Mouse (Mus musculus) cerebellum, adult 2 months (tissue): ENCODE results near the gene Ptpn14. TPM values are rescaled to one million over a fixed set of nuclear protein-coding genes. Genes with fewer than 3 reads are reported as not detected.

ENCODE experiments used
- DNase-seq, 2 experiments: peaks; one replicate each; pipeline ENCODE4 v3.0.0; 2021
- H3K27ac ChIP-seq: fragments of 200-500 bp; 2 replicates; pipeline ENCODE4 v1.5.1; 2012; ENCODE audit warnings: low read length, control low read depth, inconsistent platforms; ENCODE audit not compliant: insufficient read depth
- H3K27me3 ChIP-seq: fragments of 200-500 bp; 2 replicates; pipeline ENCODE4 v1.6.1; 2012; ENCODE audit warnings: inconsistent platforms, mild to moderate bottlenecking, low read length, moderate library complexity; ENCODE audit not compliant: control insufficient read depth, insufficient read depth
- H3K4me1 ChIP-seq: fragments of 200-500 bp; 2 replicates; pipeline ENCODE4 v1.6.1; 2011; ENCODE audit warnings: low read length; ENCODE audit not compliant: control insufficient read depth, insufficient read depth
- H3K4me3 ChIP-seq: fragments of 200-500 bp; replicated peaks from 2 replicates; pipeline ENCODE3; 2011; ENCODE audit warnings: mild to moderate bottlenecking, low read depth, low read length, control low read depth; ENCODE audit not compliant: insufficient read depth
- CTCF ChIP-seq: fragments of 200-500 bp; IDR thresholded peaks from 2 replicates; pipeline ENCODE4 v1.5.1; 2011; ENCODE audit warnings: low read depth, mild to moderate bottlenecking, control low read depth, low read length, moderate library complexity, borderline replicate concordance; ENCODE audit not compliant: insufficient read depth
- POLR2A ChIP-seq: fragments of 200-500 bp; IDR thresholded peaks from 2 replicates; pipeline ENCODE4 v1.6.1; 2011; ENCODE audit warnings: low read length, control low read depth, borderline replicate concordance; ENCODE audit not compliant: insufficient read depth
- WGBS: fragments of 180-500 bp; shearing (Covaris S2); methylation state at CpG from one replicate; pipeline ENCODE4 v1.1.7; 2018; 5-methylcytosine and 5-hydroxymethylcytosine counted together
- polyA plus RNA-seq: library from polyadenylated mRNA; depleted of rRNA; stranded (reverse); fragments of >200 nt; gene quantifications from 2 replicates; pipeline ENCODE4 v1.2.3, GENCODE M21; 2012

Gene Ptpn14
- polyA plus RNA-seq, 1 experiment: 1.4 TPM

- no peak overlapping the region for H3K27ac ChIP-seq
These were observed 21.1 kb upstream of the Ptpn14 start for GRCm38 (mm10) chr1:189707014-189707413.

GRCm38 (mm10) chr1:189707419-189707818, 20.6 kb upstream of the Ptpn14 start:
- TF ChIP-seq CTCF (no peak), POLR2A (no peak)
- no peak overlapping the region for H3K27ac ChIP-seq
- no peaks in the 10 kb centered on the region for H3K27me3 ChIP-seq
- H3K4me1 ChIP-seq: no peaks in the 10 kb centered on the region
- no peak overlapping the region for H3K4me3 ChIP-seq
- 37% methylated on average over 5 of the region's 5 CpGs for WGBS
- no peak for DNase-seq

More at GRCm38 (mm10) chr1:189707014-189707413, 21.1 kb upstream of the Ptpn14 start:
- Histone ChIP-seq H3K4me1 (no peaks in the 10 kb centered on the region), H3K27me3 (no peaks in the 10 kb centered on the region), H3K4me3 (no peak overlapping the region)
- no peak for DNase-seq
- TF ChIP-seq CTCF: no peak
- no peak for TF ChIP-seq POLR2A

GRCm38 (mm10) chr1:189709001-189709400, 19.1 kb upstream of the Ptpn14 start:
- Histone ChIP-seq H3K4me1 (no peaks in the 10 kb centered on the region), H3K4me3 (no peak overlapping the region), H3K27me3 (no peaks in the 10 kb centered on the region), H3K27ac (no peak overlapping the region)
- TF ChIP-seq POLR2A (no peak), CTCF (no peak)
- WGBS: 84% methylated on average over 8 of the region's 8 CpGs
- no peak for DNase-seq

GRCm38 (mm10) chr1:189715915-189716797, 11.9 kb upstream of the Ptpn14 start:
- DNase-seq: peak; percentile 32 to 41
- no peaks in the 10 kb centered on the region; the same call in 1 of the 2 replicates for H3K27me3 ChIP-seq
- peaks cover 8% of the 10 kb centered on the region for H3K4me1 ChIP-seq
- 19% methylated on average over 19 of the region's 19 CpGs for WGBS
- no peak overlapping the region for H3K4me3 ChIP-seq
- H3K27ac ChIP-seq: no peak overlapping the region
- TF ChIP-seq POLR2A: no peak
- no peak for TF ChIP-seq CTCF

GRCm38 (mm10) chr1:189717546-189717945, 10.5 kb upstream of the Ptpn14 start:
- Histone ChIP-seq H3K27ac (no peak overlapping the region), H3K4me1 (peaks cover 8% of the 10 kb centered on the region), H3K27me3 (no peaks in the 10 kb centered on the region; the same call in 1 of the 2 replicates), H3K4me3 (no peak overlapping the region)
- no peak for TF ChIP-seq CTCF
- no peak for TF ChIP-seq POLR2A
- 91% methylated on average over 11 of the region's 11 CpGs for WGBS
- DNase-seq: no peak

- 79% methylated on average over 5 of the region's 5 CpGs for WGBS
These were observed 9.5 kb upstream of the Ptpn14 start for GRCm38 (mm10) chr1:189718600-189718999.

GRCm38 (mm10) chr1:189726121-189726520, 1.9 kb upstream of the Ptpn14 start:
- DNase-seq: no peak
- 66% methylated on average over 4 of the region's 4 CpGs for WGBS
- TF ChIP-seq CTCF: no peak
- no peak for TF ChIP-seq POLR2A

More at GRCm38 (mm10) chr1:189718600-189718999, 9.5 kb upstream of the Ptpn14 start:
- Histone ChIP-seq H3K4me1 (peaks cover 8% of the 10 kb centered on the region), H3K27ac (no peak overlapping the region), H3K27me3 (no peaks in the 10 kb centered on the region; the same call in 1 of the 2 replicates), H3K4me3 (no peak overlapping the region)
- TF ChIP-seq POLR2A (no peak), CTCF (no peak)
- DNase-seq: no peak

More at GRCm38 (mm10) chr1:189726121-189726520, 1.9 kb upstream of the Ptpn14 start:
- H3K27ac ChIP-seq: no peak overlapping the region
- no peak overlapping the region for H3K4me3 ChIP-seq
- H3K4me1 ChIP-seq: no peaks in the 10 kb centered on the region; the same call in 1 of the 2 replicates
- peaks cover 5% of the 10 kb centered on the region; the same call in 1 of the 2 replicates for H3K27me3 ChIP-seq
